Mouse (Mus musculus): ENCODE results near the gene Ttc28. TPM values are rescaled to one million over a fixed set of nuclear protein-coding genes. Genes with fewer than 3 reads are reported as not detected.

The Ttc28 gene
- polyA plus RNA-seq, 1 experiment from 2014 or later = 14.5 TPM

DNA sequence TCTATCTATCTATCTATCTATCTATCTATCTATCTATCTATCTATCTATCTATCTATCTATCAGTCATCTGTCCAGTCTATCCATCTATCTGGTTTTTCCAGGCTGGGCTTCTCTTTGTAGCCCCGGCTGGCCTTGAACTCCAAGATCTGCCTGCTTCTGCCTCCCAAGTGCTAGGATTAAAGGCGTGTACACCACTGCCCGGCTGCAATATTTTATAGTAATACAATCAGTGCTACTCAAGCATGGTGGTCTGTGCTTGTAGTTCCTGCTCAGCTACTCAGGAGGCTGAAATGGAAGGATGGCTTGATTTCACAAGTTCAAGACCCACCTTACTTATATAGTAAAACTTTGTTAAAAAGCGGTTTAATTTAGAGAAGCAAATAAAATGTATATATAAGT, 98.2 kb downstream of the Ttc28 start:
- peaks cover 6% of the 10 kb centered on the region for H3K36me3 ChIP-seq
- DNase-seq (ENCODE audit: low spot score) = no peak
- no peak overlapping the region for H3K27ac ChIP-seq
- peaks cover 22% of the 10 kb centered on the region for H3K4me1 ChIP-seq (replicated peaks)
- H3K9me3 ChIP-seq = 0 out of 2 replicates have a peak, but pooled peaks cover 7% of the 10 kb centered on the region
- H3K4me3 ChIP-seq = no peak overlapping the region
- peaks cover 28% of the 10 kb centered on the region for H3K27me3 ChIP-seq (ENCODE audit: insufficient read depth, poor library complexity, severe bottlenecking)
- 89% methylated on average over 4 of the region's 4 CpGs for WGBS

- H3K9me3 ChIP-seq = 0 out of 2 replicates have a peak, but pooled peaks cover 7% of the 10 kb centered on the region
- H3K27me3 ChIP-seq (ENCODE audit: insufficient read depth, poor library complexity, severe bottlenecking) = peaks cover 28% of the 10 kb centered on the region
- H3K4me3 ChIP-seq = peak overlapping the region; percentile 80
- H3K36me3 ChIP-seq = peaks cover 6% of the 10 kb centered on the region
- DNase-seq (ENCODE audit: low spot score) = peak; percentile 79
- WGBS = 2% methylated on average over 9 of the region's 9 CpGs
- H3K27ac ChIP-seq = peak overlapping the region; percentile 89
- H3K4me1 ChIP-seq (replicated peaks) = peaks cover 22% of the 10 kb centered on the region
Measured at GRCm38 (mm10) chr5:110978461-110978860, 98.9 kb downstream of the Ttc28 start.

GRCm38 (mm10) chr5:110979011-110979860, 99.6 kb downstream of the Ttc28 start:
- Histone ChIP-seq H3K4me3 (peak overlapping the region; percentile 80), H3K4me1 (replicated peaks) (peaks cover 24% of the 10 kb centered on the region), H3K27me3 (ENCODE audit: insufficient read depth, poor library complexity, severe bottlenecking) (peaks cover 28% of the 10 kb centered on the region), H3K27ac (peak overlapping the region; percentile 89), H3K9me3 (0 out of 2 replicates have a peak, but pooled peaks cover 5% of the 10 kb centered on the region), H3K36me3 (peaks cover 4% of the 10 kb centered on the region)
- under 1% methylated on average over 104 of the region's 104 CpGs for WGBS
- peak; percentile 63 for DNase-seq (ENCODE audit: low spot score)

GRCm38 (mm10) chr5:110979861-110980346, 100.3 kb downstream of the Ttc28 start:
- WGBS = under 1% methylated on average over 14 of the region's 14 CpGs
- Histone ChIP-seq H3K36me3 (no peaks in the 10 kb centered on the region), H3K4me3 (peak overlapping the region; percentile 80), H3K9me3 (no peaks in the 10 kb centered on the region), H3K27me3 (ENCODE audit: insufficient read depth, poor library complexity, severe bottlenecking) (peaks cover 28% of the 10 kb centered on the region), H3K4me1 (replicated peaks) (peaks cover 31% of the 10 kb centered on the region), H3K27ac (peak overlapping the region; percentile 89)
- DNase-seq (ENCODE audit: low spot score) = peak; percentile 55

DNA sequence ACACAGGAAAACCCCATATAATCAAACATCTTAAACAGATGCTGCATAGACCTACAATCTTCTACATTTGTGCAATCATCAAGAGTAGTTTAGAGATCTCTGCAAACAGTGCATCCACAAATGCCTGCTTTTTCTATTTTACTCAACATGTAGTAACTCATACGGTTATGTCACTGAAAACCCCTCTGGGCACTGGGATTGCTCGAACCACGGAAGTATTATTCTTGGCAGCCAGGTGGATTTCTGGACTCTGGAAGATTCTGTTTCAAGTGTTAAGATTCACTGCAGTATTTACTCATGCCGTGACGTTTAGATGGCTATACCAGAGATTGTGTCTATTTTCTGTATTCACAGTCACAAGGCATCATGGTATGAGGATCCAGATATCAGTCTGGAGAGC, 101.0 kb downstream of the Ttc28 start:
- H3K27me3 ChIP-seq (ENCODE audit: insufficient read depth, poor library complexity, severe bottlenecking) = peaks cover 28% of the 10 kb centered on the region
- no peaks in the 10 kb centered on the region for H3K9me3 ChIP-seq
- peak overlapping the region; percentile 80 for H3K4me3 ChIP-seq
- DNase-seq (ENCODE audit: low spot score) = no peak
- H3K36me3 ChIP-seq = no peaks in the 10 kb centered on the region
- peaks cover 31% of the 10 kb centered on the region for H3K4me1 ChIP-seq (replicated peaks)
- WGBS = 69% methylated on average over 5 of the region's 5 CpGs
- H3K27ac ChIP-seq = peak overlapping the region; percentile 89; the same call in 1 of the 2 replicates

- no peaks in the 10 kb centered on the region for H3K9me3 ChIP-seq
- DNase-seq (ENCODE audit: low spot score) = no peak
- H3K27ac ChIP-seq = no peak overlapping the region
- H3K36me3 ChIP-seq = no peaks in the 10 kb centered on the region
- peaks cover 21% of the 10 kb centered on the region for H3K27me3 ChIP-seq (ENCODE audit: insufficient read depth, poor library complexity, severe bottlenecking)
- WGBS = 62% methylated on average over 3 of the region's 3 CpGs
- no peak overlapping the region for H3K4me3 ChIP-seq
- H3K4me1 ChIP-seq (replicated peaks) = peaks cover 31% of the 10 kb centered on the region
Measured at GRCm38 (mm10) chr5:110982436-110982835, 102.8 kb downstream of the Ttc28 start.

DNA sequence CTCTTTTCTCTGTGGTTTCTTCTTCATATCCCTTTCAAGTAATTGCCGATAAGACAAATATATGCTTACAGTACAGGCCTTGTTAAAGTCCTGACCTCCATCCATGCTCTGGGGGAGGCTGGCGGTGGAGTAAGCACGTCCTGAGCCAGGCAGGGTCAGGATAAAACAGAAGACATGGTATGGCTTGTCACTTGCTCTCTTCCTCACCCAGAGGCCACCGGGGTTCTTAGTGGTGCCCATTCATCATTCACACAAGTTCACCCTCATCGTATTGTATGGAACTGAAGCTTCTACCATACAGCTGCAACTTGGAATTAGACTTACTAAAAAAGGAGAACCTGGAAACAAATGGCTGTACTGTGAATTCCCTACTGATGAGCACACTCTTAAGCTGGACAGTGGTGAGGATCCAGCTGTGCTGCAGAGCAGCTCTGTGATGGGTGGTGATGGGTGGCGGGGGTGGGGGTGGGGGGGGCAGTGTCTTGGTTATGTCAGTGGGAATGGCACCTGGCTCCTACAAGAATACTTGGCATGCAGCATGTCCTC, 104.6 kb downstream of the Ttc28 start:
- Histone ChIP-seq H3K27me3 (ENCODE audit: insufficient read depth, poor library complexity, severe bottlenecking) (peaks cover 16% of the 10 kb centered on the region), H3K4me3 (no peak overlapping the region), H3K27ac (no peak overlapping the region), H3K9me3 (no peaks in the 10 kb centered on the region), H3K36me3 (no peaks in the 10 kb centered on the region), H3K4me1 (replicated peaks) (peaks cover 25% of the 10 kb centered on the region)
- DNase-seq (ENCODE audit: low spot score) = no peak
- 91% methylated on average over 6 of the region's 6 CpGs for WGBS

DNA sequence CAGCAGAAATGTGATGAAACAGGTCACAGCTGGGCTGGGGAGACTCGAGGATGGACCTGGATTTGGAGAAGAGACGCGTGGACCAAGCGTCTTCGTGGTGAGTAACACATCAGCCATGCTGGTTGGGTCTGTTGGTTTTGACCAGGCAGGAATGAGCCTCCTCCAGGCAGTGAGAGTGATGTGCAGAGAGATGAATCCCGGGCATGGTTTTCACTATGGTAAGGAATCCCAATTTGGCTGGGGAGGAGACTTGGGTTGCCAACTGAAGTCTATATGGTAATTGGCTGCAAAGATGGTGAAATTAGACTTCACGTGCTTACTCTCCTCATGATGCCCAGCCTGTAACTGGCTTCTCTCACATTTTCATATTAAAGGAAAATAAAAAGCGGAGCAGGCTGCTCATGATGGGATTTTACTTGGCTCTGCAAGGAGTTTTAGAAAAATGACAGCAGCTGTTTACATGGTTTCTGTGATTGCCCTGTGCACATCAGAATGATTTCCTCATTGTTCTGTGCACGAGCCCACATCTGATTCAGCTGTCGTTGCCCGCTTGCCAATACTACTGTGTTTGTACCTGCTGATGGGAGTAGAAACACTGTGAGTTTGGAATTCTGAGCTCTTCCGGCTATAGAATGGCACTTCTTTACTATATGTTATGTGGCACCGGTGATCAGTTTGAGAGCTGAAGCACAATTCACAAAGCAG, 117.4 kb downstream of the Ttc28 start:
- Histone ChIP-seq H3K4me3 (no peak overlapping the region), H3K9me3 (no peaks in the 10 kb centered on the region), H3K27me3 (ENCODE audit: insufficient read depth, poor library complexity, severe bottlenecking) (no peaks in the 10 kb centered on the region), H3K27ac (no peak overlapping the region), H3K4me1 (replicated peaks) (peaks cover 9% of the 10 kb centered on the region), H3K36me3 (no peaks in the 10 kb centered on the region)
- DNase-seq (ENCODE audit: low spot score) = no peak
- 89% methylated on average over 13 of the region's 13 CpGs for WGBS

DNA sequence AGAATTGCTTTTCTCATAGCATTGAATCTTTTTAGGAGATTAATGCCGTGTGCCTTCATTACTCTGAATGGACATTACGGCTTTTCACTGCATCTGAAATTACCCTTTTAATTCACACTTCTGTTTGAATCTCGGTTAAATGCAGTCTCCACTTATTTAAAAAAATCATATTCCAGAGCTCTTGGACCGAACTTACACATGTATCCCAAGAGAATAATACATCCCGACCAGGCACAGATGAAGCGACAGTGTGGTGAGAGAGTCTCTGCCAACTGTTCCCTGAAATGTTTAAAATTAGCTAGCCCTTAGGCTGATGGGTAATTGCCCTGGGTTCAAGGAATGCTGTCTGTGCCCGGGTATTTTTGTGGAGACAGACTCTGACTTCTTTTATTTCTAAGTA, 118.1 kb downstream of the Ttc28 start:
- Histone ChIP-seq H3K27ac (no peak overlapping the region), H3K4me1 (replicated peaks) (peaks cover 9% of the 10 kb centered on the region), H3K4me3 (no peak overlapping the region), H3K36me3 (no peaks in the 10 kb centered on the region), H3K27me3 (ENCODE audit: insufficient read depth, poor library complexity, severe bottlenecking) (no peaks in the 10 kb centered on the region), H3K9me3 (no peaks in the 10 kb centered on the region)
- 84% methylated on average over 7 of the region's 7 CpGs for WGBS
- DNase-seq (ENCODE audit: low spot score) = no peak

DNA sequence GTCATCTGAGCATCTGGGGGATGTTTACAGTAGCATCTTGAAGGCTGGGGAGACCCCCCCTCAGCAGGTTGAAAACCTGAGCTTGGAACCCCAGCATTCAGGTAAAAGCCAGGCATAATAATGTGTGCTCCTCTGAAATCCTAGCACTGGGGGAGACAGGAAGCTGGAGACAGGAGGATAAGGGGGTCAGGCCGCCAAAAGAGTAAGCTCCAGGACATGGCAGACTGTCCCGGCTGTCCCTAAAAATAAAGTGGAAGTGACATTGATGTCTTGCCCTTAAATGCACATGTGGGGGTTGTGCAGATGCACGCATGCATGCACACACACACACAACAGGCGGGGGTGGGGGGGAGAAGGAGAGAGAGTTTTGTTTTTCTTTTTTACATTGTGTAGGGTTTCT, 118.7 kb downstream of the Ttc28 start:
- Histone ChIP-seq H3K36me3 (no peaks in the 10 kb centered on the region), H3K27ac (no peak overlapping the region), H3K27me3 (ENCODE audit: insufficient read depth, poor library complexity, severe bottlenecking) (no peaks in the 10 kb centered on the region), H3K4me3 (no peak overlapping the region), H3K9me3 (no peaks in the 10 kb centered on the region), H3K4me1 (replicated peaks) (peaks cover 9% of the 10 kb centered on the region)
- no peak for DNase-seq (ENCODE audit: low spot score)
- WGBS = 71% methylated on average over 4 of the region's 4 CpGs

GRCm38 (mm10) chr5:111000953-111001352, 121.3 kb downstream of the Ttc28 start:
- 75% methylated on average over 5 of the region's 5 CpGs for WGBS
- no peak overlapping the region for H3K4me3 ChIP-seq
- H3K27ac ChIP-seq = no peak overlapping the region
- peaks cover 9% of the 10 kb centered on the region for H3K4me1 ChIP-seq (replicated peaks)
- H3K27me3 ChIP-seq (ENCODE audit: insufficient read depth, poor library complexity, severe bottlenecking) = no peaks in the 10 kb centered on the region
- no peaks in the 10 kb centered on the region for H3K9me3 ChIP-seq
- no peak for DNase-seq (ENCODE audit: low spot score)
- no peaks in the 10 kb centered on the region for H3K36me3 ChIP-seq

GRCm38 (mm10) chr5:111003220-111003619, 123.6 kb downstream of the Ttc28 start:
- no peak for DNase-seq (ENCODE audit: low spot score)
- Histone ChIP-seq H3K27me3 (ENCODE audit: insufficient read depth, poor library complexity, severe bottlenecking) (no peaks in the 10 kb centered on the region), H3K36me3 (no peaks in the 10 kb centered on the region), H3K27ac (no peak overlapping the region), H3K4me3 (no peak overlapping the region), H3K9me3 (no peaks in the 10 kb centered on the region), H3K4me1 (replicated peaks) (peaks cover 24% of the 10 kb centered on the region)
- 88% methylated on average over 5 of the region's 5 CpGs for WGBS

DNA sequence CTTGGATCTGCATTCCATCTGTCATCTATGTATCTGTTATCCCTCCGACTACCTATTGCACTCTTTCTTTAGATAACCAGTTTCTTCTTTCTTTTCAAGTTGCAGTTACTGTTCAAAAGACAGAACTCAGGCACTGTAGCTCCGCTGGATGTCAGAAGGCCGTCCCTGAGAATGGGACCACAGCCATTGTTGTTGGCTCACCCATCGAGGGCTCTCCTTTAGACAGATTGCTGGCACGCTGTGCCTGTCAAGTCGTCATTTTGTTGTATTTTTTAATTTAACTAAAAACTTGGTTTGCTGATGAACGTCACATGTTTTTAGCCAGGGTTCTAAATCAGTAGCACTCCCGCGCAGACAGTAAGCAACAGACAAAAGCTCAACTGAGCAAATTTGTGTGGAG, 124.1 kb downstream of the Ttc28 start:
- DNase-seq (ENCODE audit: low spot score) = no peak
- Histone ChIP-seq H3K4me1 (replicated peaks) (peaks cover 20% of the 10 kb centered on the region), H3K27ac (no peak overlapping the region), H3K4me3 (no peak overlapping the region), H3K36me3 (no peaks in the 10 kb centered on the region), H3K27me3 (ENCODE audit: insufficient read depth, poor library complexity, severe bottlenecking) (no peaks in the 10 kb centered on the region), H3K9me3 (no peaks in the 10 kb centered on the region)
- WGBS = 93% methylated on average over 9 of the region's 9 CpGs
